ENCODE assay signal across 11 mouse cellular contexts in genomic region chr7:67632380-67632779, GRCm38 (mm10). TPM values are rescaled to one million over a fixed set of nuclear protein-coding genes. Genes with fewer than 3 reads are reported as not detected.
DNase-seq lines count a peak whose midpoint lies in the region; ATAC-seq and TF ChIP-seq lines count a peak whose summit lies in the region.
"Had no signal": no experiment of that assay in that cellular context is flagged by ENCODE, and none has a peak within 500 bp of the region (broad histone marks: within the 10 kb centered on the region; RNA-seq: fewer than 3 reads in every experiment).

No protein-coding gene starts in this region.

- no peaks in the 10 kb centered on the region for H3K27me3 ChIP-seq in heart, embryonic 10.5 days (ENCODE audit: insufficient read depth, poor library complexity, severe bottlenecking)
- no peaks in the 10 kb centered on the region for H3K27me3 ChIP-seq in heart, embryonic 12.5 days (replicated peaks)
- H3K27me3 ChIP-seq in midbrain, postnatal 0 days (ENCODE audit: insufficient read depth, low read length): no peaks in the 10 kb centered on the region
- no peaks in the 10 kb centered on the region for H3K27me3 ChIP-seq in midbrain, embryonic 16.5 days (ENCODE audit: control insufficient read depth, insufficient read depth, low read depth, low read length)
- H3K27me3 ChIP-seq in MEL (ENCODE audit: control insufficient read depth in 1 of 2, insufficient read depth in 2 of 2, low read length in 2 of 2): no peaks in the 10 kb centered on the region
- H3K27me3 ChIP-seq in small intestine, adult 2 months (ENCODE audit: control insufficient read depth, insufficient read depth, low read length): no peaks in the 10 kb centered on the region
- H3K27me3 ChIP-seq in kidney, embryonic 14.5 days (ENCODE audit: control insufficient read depth, insufficient read depth, low read length): no peaks in the 10 kb centered on the region
- H3K27me3 ChIP-seq: heart, embryonic 15.5 days had no signal

- TF ChIP-seq CTCF in midbrain, postnatal 0 days (IDR thresholded peaks at IDR 0.05): peak; percentile 62
- TF ChIP-seq CTCF in MEL (IDR thresholded peaks at IDR 0.05 in 2 of 3, conservative IDR thresholded peaks at IDR 0.05 in 1 of 3; ENCODE audit: control insufficient read depth in 1 of 3, insufficient read depth in 1 of 3, low read depth in 2 of 3, low read length in 3 of 3, poor library complexity in 1 of 3, severe bottlenecking in 1 of 3): peak; percentile 50 to 65 (median 53)
- peak; percentile 42; the same call in 1 of the 2 replicates for TF ChIP-seq CTCF in small intestine, adult 2 months (IDR thresholded peaks at IDR 0.05; ENCODE audit: extremely low read depth, insufficient read length, insufficient replicate concordance, low read depth, low read length)

- DNase-seq in heart, embryonic 10.5 days (ENCODE audit: low spot score): peak; percentile 28
- DNase-seq in midbrain, postnatal 0 days (ENCODE audit: low spot score): no peak
- DNase-seq in MEL (ENCODE audit: low read depth, low spot score): peak; percentile 57
- no peak for DNase-seq in ovary, postnatal 14 days (ENCODE audit: low spot score)

- peaks cover 3% of the 10 kb centered on the region; the same call in 1 of the 2 replicates for H3K36me3 ChIP-seq in heart, embryonic 10.5 days
- peaks cover 5% of the 10 kb centered on the region; the same call in 1 of the 2 replicates for H3K36me3 ChIP-seq in heart, embryonic 12.5 days
- no peaks in the 10 kb centered on the region for H3K36me3 ChIP-seq in midbrain, postnatal 0 days (ENCODE audit: insufficient read depth, low read length)
- H3K36me3 ChIP-seq in midbrain, embryonic 16.5 days (ENCODE audit: control insufficient read depth, insufficient read depth, low read length): peaks cover 2% of the 10 kb centered on the region; the same call in 1 of the 2 replicates
- H3K36me3 ChIP-seq in MEL (ENCODE audit: control insufficient read depth in 1 of 2, insufficient read depth in 2 of 2, low read length in 2 of 2): no peaks in the 10 kb centered on the region
- H3K36me3 ChIP-seq in small intestine, adult 2 months (ENCODE audit: control insufficient read depth, insufficient read depth, low read length): 0 out of 2 replicates have a peak, but pooled peaks cover 2% of the 10 kb centered on the region
- H3K36me3 ChIP-seq in kidney, embryonic 14.5 days (ENCODE audit: control insufficient read depth, insufficient read depth, low read length): no peaks in the 10 kb centered on the region
- H3K36me3 ChIP-seq: heart, embryonic 15.5 days had no signal

- peaks cover 13% of the 10 kb centered on the region; the same call in 1 of the 2 replicates for H3K4me1 ChIP-seq in heart, embryonic 10.5 days
- H3K4me1 ChIP-seq in heart, embryonic 12.5 days (replicated peaks): peaks cover 15% of the 10 kb centered on the region
- no peaks in the 10 kb centered on the region for H3K4me1 ChIP-seq in midbrain, postnatal 0 days (ENCODE audit: insufficient read depth, low read length)
- H3K4me1 ChIP-seq in midbrain, embryonic 16.5 days (ENCODE audit: control insufficient read depth, insufficient read depth, low read length): no peaks in the 10 kb centered on the region
- H3K4me1 ChIP-seq in MEL (ENCODE audit: control insufficient read depth in 1 of 2, insufficient read depth in 2 of 2, low read length in 2 of 2): no peaks in the 10 kb centered on the region
- no peaks in the 10 kb centered on the region for H3K4me1 ChIP-seq in small intestine, adult 2 months (ENCODE audit: control insufficient read depth, insufficient read depth, insufficient read length, low read length)
- H3K4me1 ChIP-seq in kidney, embryonic 14.5 days (ENCODE audit: control insufficient read depth, insufficient read depth, low read length): no peaks in the 10 kb centered on the region

- H3K4me3 ChIP-seq in heart, embryonic 10.5 days: no peak overlapping the region
- no peak overlapping the region for H3K4me3 ChIP-seq in heart, embryonic 12.5 days
- no peak overlapping the region for H3K4me3 ChIP-seq in midbrain, postnatal 0 days (ENCODE audit: low read depth, low read length)
- no peak overlapping the region for H3K4me3 ChIP-seq in midbrain, embryonic 16.5 days (ENCODE audit: low read depth, low read length)
- H3K4me3 ChIP-seq in MEL (ENCODE audit: control insufficient read depth in 1 of 2, insufficient read depth in 1 of 2, low read depth in 2 of 2, low read length in 2 of 2): no peak overlapping the region
- H3K4me3 ChIP-seq in small intestine, adult 2 months (ENCODE audit: low read depth, low read length): no peak overlapping the region
- H3K4me3 ChIP-seq in kidney, embryonic 14.5 days (ENCODE audit: low read length): no peak overlapping the region
- H3K4me3 ChIP-seq: heart, embryonic 15.5 days had no signal

- peak; percentile 29 for TF ChIP-seq RAD21 in MEL (IDR thresholded peaks at IDR 0.05; ENCODE audit: low read depth, low read length)

- WGBS in heart, embryonic 10.5 days: 81% methylated on average over 5 of the region's 5 CpGs
- WGBS in heart, embryonic 12.5 days: 82% methylated on average over 5 of the region's 5 CpGs
- WGBS in midbrain, postnatal 0 days: 83% methylated on average over 5 of the region's 5 CpGs
- WGBS in midbrain, embryonic 16.5 days: 85% methylated on average over 5 of the region's 5 CpGs
- WGBS in small intestine, adult 2 months: 84% methylated on average over 5 of the region's 5 CpGs
- 86% methylated on average over 5 of the region's 5 CpGs for WGBS in kidney, embryonic 14.5 days

- no peak for ATAC-seq in heart, embryonic 12.5 days (ENCODE audit: insufficient number of reproducible peaks, low FRiP score)
- no peak for ATAC-seq in midbrain, postnatal 0 days (ENCODE audit: low FRiP score)
- no peak for ATAC-seq in midbrain, embryonic 16.5 days
- ATAC-seq in kidney, embryonic 14.5 days (ENCODE audit: low FRiP score, low TSS enrichment): no peak
- ATAC-seq: forebrain, embryonic 16.5 days; intestine, embryonic 16.5 days had no signal

- no peak for TF ChIP-seq EP300 in MEL (IDR thresholded peaks at IDR 0.05; ENCODE audit: low read depth in 1 of 2, low read length in 2 of 2)

- H3K79me2 ChIP-seq in MEL (ENCODE audit: control insufficient read depth, insufficient read depth, low read length, poor library complexity): no peaks in the 10 kb centered on the region

- no peak overlapping the region for H3K9ac ChIP-seq in heart, embryonic 12.5 days
- H3K9ac ChIP-seq in midbrain, postnatal 0 days (replicated peaks; ENCODE audit: low read length, poor library complexity, severe bottlenecking): no peak overlapping the region
- H3K9ac ChIP-seq in midbrain, embryonic 16.5 days (ENCODE audit: low read depth, low read length): no peak overlapping the region
- H3K9ac ChIP-seq in MEL (ENCODE audit: control insufficient read depth, low read depth, low read length, poor library complexity, severe bottlenecking): no peak overlapping the region
- no peak overlapping the region for H3K9ac ChIP-seq in kidney, embryonic 14.5 days (ENCODE audit: low read depth, low read length)
- H3K9ac ChIP-seq: heart, embryonic 15.5 days had no signal

- no peaks in the 10 kb centered on the region for H3K9me3 ChIP-seq in heart, embryonic 10.5 days
- H3K9me3 ChIP-seq in heart, embryonic 12.5 days (replicated peaks): no peaks in the 10 kb centered on the region
- H3K9me3 ChIP-seq in midbrain, postnatal 0 days (ENCODE audit: low read length): no peaks in the 10 kb centered on the region
- H3K9me3 ChIP-seq in midbrain, embryonic 16.5 days (replicated peaks; ENCODE audit: control insufficient read depth, low read length, poor library complexity, severe bottlenecking): no peaks in the 10 kb centered on the region
- H3K9me3 ChIP-seq in MEL (replicated peaks; ENCODE audit: insufficient read depth, low read length): no peaks in the 10 kb centered on the region
- H3K9me3 ChIP-seq in kidney, embryonic 14.5 days (ENCODE audit: control insufficient read depth, low read length): no peaks in the 10 kb centered on the region
- H3K9me3 ChIP-seq: heart, embryonic 15.5 days had no signal

- TF ChIP-seq POLR2A in MEL (IDR thresholded peaks at IDR 0.05; ENCODE audit: control insufficient read depth in 1 of 2, insufficient read depth in 1 of 2, low read depth in 1 of 2, low read length in 2 of 2, poor library complexity in 1 of 2): no peak
- no peak for TF ChIP-seq POLR2A in small intestine, adult 2 months (IDR thresholded peaks at IDR 0.05; ENCODE audit: low read depth, low read length)

- no peak overlapping the region for H3K27ac ChIP-seq in heart, embryonic 10.5 days
- no peak overlapping the region for H3K27ac ChIP-seq in heart, embryonic 12.5 days (ENCODE audit: poor library complexity, severe bottlenecking)
- no peak overlapping the region for H3K27ac ChIP-seq in midbrain, postnatal 0 days (ENCODE audit: low read depth, low read length)
- H3K27ac ChIP-seq in midbrain, embryonic 16.5 days (ENCODE audit: low read length): no peak overlapping the region
- no peak overlapping the region for H3K27ac ChIP-seq in MEL (ENCODE audit: control insufficient read depth, low read depth, low read length)
- no peak overlapping the region for H3K27ac ChIP-seq in small intestine, adult 2 months (ENCODE audit: insufficient read depth, low read depth, low read length)
- H3K27ac ChIP-seq in kidney, embryonic 14.5 days (ENCODE audit: low read depth, low read length): no peak overlapping the region
- H3K27ac ChIP-seq: heart, embryonic 15.5 days had no signal

- H3K4me2 ChIP-seq in heart, embryonic 12.5 days: no peak overlapping the region
- no peak overlapping the region for H3K4me2 ChIP-seq in midbrain, postnatal 0 days (ENCODE audit: low read depth, low read length, poor library complexity, severe bottlenecking)
- no peak overlapping the region for H3K4me2 ChIP-seq in midbrain, embryonic 16.5 days (ENCODE audit: low read length)
- H3K4me2 ChIP-seq in kidney, embryonic 14.5 days (replicated peaks; ENCODE audit: low read depth, low read length): no peak overlapping the region
- H3K4me2 ChIP-seq: heart, embryonic 15.5 days had no signal

RNA-seq across cellular contexts. Expression of gene Lrrc28, which starts 12.7 kb away (rescaled TPM):
- 12.8 and 13.6 TPM in 2 replicates for polyA plus RNA-seq in heart, embryonic 10.5 days (2016; fragmentation: Nextera tagmentation; extraction: Ambion mirVana)
- polyA plus RNA-seq in heart, embryonic 12.5 days (2016; fragmentation: Nextera tagmentation; extraction: Ambion mirVana): 10.3 and 14.9 TPM in 2 replicates
- 61.4 and 69.0 TPM in 2 replicates for total RNA-seq in midbrain, postnatal 0 days (2014; rRNA removed)
- 22.4 and 25.8 TPM in 2 replicates for polyA plus RNA-seq in midbrain, postnatal 0 days (2015; fragmentation: Nextera tagmentation; extraction: Ambion mirVana)
- 24.0 and 30.4 TPM in 2 replicates for polyA plus RNA-seq in midbrain, embryonic 16.5 days (2015; fragmentation: Nextera tagmentation; extraction: Ambion mirVana)
- total RNA-seq in MEL (2012; rRNA removed): 9.7 and 10.0 TPM in 2 replicates
- 10 to 100 TPM in 1 of 2 experiments, not detected in 1; 16.0 TPM for polyA plus RNA-seq in MEL (2012; ENCODE audit: insufficient read depth in 1 of 2, insufficient read length in 2 of 2, low read depth in 1 of 2, low replicate concordance in 2 of 2, missing spikeins in 1 of 2)
- polyA plus RNA-seq in small intestine, adult 2 months (2012; rRNA removed): 5.1 and 16.6 TPM in 2 replicates
- 16.9 and 18.4 TPM in 2 replicates for polyA plus RNA-seq in kidney, embryonic 14.5 days (2014; fragmentation: Nextera tagmentation; extraction: Ambion mirVana)

RNA-seq across cellular contexts. Expression of gene Ttc23, which starts 14.8 kb away (rescaled TPM):
- 19.0 and 27.1 TPM in 2 replicates for polyA plus RNA-seq in heart, embryonic 10.5 days (2016; fragmentation: Nextera tagmentation; extraction: Ambion mirVana)
- 19.2 and 20.6 TPM in 2 replicates for polyA plus RNA-seq in heart, embryonic 12.5 days (2016; fragmentation: Nextera tagmentation; extraction: Ambion mirVana)
- total RNA-seq in midbrain, postnatal 0 days (2014; rRNA removed): 5.9 and 6.7 TPM in 2 replicates
- 4.6 and 5.6 TPM in 2 replicates for polyA plus RNA-seq in midbrain, postnatal 0 days (2015; fragmentation: Nextera tagmentation; extraction: Ambion mirVana)
- polyA plus RNA-seq in midbrain, embryonic 16.5 days (2015; fragmentation: Nextera tagmentation; extraction: Ambion mirVana): 5.4 and 8.9 TPM in 2 replicates
- 0.42 and 0.82 TPM in 2 replicates for total RNA-seq in MEL (2012; rRNA removed)
- polyA plus RNA-seq in MEL (2012; ENCODE audit: insufficient read depth in 1 of 2, insufficient read length in 2 of 2, low read depth in 1 of 2, low replicate concordance in 2 of 2, missing spikeins in 1 of 2): 1 to 10 TPM in 1 of 2 experiments, not detected in 1; 4.8 TPM
- 2.2 and 2.8 TPM in 2 replicates for polyA plus RNA-seq in small intestine, adult 2 months (2012; rRNA removed)
- polyA plus RNA-seq in kidney, embryonic 14.5 days (2014; fragmentation: Nextera tagmentation; extraction: Ambion mirVana): 39.1 and 41.7 TPM in 2 replicates

Comparison
In these comparisons a context has a peak if more than half of its experiments do, and no peak if none do; other contexts are left out.
1. DNase-seq: peak in heart, embryonic 10.5 days (single experiment) and MEL (single experiment); none in midbrain, postnatal 0 days (single experiment) and ovary, postnatal 14 days (single experiment).
2. Peak in every context shown above with its lines, with median percentiles within 50 percentile points of each other: CTCF ChIP-seq.